Mouse (Mus musculus): ENCODE measurements around the gene Tmem161a. TPM values are rescaled to one million over a fixed set of nuclear protein-coding genes. Genes with fewer than 3 reads are reported as not detected.

Gene Tmem161a
- 39.6 TPM for polyA plus RNA-seq (2017; shearing (Covaris generic))

DNA sequence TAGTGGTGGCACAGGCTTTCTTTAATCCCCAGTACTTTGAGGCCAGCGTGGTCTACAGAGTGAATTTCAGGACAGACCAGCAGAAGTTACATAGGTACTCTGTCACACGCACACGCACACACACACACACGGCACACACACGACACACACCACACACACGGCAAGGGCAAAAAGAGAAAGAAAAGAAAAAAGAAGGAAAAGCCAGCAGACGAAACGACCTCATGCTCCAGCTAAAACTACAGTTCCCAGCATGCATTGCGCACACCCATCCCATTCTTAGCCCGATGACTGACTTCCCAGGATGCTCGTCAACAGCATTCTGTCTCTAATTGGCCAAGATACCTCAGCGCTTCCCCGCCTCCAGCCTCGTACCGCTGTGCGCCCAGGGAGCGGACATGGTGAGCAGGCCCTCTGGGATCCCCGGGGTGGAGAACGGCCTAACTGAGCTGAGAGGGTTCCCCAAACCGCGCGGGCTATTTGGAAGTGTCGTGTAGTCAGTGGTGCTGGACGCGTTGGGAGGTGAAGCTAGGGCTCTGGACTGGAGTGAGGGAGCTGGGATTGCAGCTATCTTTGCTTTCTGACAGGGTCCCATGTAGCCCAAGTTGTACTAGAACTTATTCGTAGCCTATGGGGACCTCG, at the start of gene Tmem161a:
Gene Tmem161a, plus strand, starts transcription at position 314 of the 639 bp plus-strand sequence.

DNA sequence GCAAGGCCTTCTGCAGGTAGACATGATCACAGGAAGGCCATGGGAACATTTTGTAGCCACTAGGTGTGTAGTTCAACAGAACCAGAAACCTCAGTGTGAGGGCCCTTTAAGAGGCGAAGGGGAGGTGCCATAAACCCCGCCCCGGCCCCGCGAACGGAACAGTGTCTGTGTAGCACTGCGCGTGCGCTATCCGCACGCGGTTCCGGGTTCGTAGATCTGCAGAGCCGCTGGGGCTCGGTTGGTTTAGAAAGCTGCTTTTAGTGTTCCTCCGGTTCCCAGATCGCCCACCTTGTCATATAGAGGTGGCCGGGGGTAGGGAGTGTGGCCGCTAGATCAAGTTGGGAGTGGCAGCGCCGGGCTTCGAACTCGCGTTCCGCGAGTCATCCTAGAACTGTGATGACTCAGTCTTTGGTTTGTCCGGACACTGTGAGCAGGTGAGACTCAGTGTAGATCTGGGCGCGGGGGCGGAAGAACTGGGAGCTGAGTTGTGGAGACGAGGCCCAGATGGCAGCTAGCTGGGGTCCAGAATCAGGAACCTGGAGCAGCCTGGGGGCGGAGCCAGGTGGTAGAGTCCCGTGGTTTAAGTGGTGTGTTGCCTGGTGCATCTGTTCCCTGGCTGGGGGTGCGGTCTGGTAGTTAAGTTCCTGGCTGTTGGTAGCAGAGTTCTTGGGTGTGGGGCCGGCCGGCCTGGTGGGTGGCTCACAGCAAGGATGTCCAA, 40.8 kb upstream of the Tmem161a start, which contains the start of gene Nr2c2ap:
Gene Nr2c2ap, plus strand, starts transcription at position 168 of the 718 bp plus-strand sequence.

DNA sequence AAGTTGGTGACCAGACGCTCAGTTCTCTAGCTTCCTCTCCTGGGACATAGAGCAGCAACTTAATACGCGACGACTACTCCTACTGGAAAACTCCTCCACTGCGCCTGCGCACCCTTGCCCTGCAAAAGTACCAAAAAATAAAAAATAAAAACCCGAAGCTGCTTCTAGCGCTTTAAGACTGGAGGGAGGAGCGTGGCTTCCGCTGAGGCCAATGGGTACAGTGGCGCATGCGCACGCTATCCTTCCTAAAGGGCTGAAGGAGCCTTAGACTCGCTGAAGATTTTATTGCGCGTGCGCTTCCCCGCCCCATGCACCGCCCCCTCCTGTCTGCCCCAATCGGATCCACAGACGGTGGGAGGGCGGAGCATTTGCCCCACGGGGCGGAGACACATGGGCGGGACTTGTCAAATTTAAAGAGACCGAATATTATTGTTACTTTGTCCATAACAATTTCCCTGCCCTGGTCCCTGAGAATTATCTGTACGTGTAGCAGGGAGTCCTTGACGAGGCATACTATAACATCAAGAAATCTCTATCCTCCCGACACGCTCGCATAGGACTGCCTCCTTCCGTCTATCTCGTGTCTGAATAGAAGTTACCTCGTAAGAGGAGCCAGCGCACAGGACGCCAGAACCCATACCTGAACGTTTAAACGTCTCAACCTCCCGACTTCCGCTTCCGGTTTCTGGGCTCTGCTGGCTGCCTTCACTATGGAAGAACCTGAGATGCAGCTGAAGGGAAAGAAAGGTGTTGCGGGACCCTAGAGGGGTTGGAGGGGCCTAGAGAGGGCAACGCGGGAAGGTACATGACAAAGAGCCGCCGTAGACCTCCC, 32.9 kb upstream of the Tmem161a start, which contains the start of the genes Rfxank, Borcs8 and Mef2b:
Gene Rfxank, minus strand, starts transcription at position 129 of the 832 bp plus-strand sequence.
Gene Borcs8, plus strand, starts transcription at position 474 of the 832 bp plus-strand sequence.
Gene Mef2b, plus strand, starts transcription at position 686 of the 832 bp plus-strand sequence.

DNA sequence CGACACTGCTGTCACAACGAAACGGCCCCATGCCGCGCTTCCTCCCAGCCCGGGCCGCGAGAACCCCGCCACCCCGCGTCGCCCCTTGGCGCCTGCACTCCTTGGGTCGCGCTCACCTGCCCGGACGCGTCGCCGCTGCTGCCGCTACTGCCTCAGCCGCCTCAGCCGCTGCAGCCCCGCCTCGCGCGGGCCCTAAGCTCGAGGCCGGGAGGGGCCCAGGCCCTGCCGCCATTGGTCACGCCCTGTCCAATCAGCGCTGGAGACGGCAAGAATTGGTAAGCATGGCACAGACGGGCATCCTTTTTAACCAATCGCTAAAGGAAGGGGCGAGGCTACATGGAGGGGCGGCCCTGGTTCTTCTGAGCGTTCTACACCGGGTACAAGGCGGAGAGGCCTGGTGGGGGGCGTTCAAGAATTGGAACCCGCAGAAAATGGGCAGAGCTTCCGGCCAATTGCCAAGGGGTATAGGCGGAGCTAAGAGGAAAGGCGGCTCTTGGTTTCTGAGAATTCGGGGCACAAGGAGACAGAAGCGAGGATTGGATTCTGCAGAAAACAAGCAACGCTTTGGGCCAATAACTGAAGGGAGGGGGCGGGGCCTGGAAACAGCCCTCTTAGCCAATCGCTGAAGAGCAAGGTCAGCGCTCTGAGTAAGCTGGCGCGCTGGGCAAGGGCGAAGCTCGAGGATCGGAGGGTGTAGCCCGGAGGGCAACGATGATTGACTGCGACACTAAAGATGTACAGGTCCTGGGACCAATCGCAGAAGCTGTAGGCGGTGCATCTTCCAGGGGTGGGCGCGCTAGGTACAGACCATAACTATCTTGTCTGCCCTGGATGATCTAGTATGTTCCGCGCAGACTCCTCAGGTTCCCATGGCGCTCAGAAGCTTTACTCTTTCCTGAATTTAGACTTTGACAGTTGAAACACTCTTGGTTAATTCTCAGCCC, 40.2 kb downstream of the Tmem161a start, which contains the start of gene Slc25a42:
Gene Slc25a42, minus strand, starts transcription at position 194 of the 944 bp plus-strand sequence.

Other genes starting within 250 kb of the Tmem161a start
- gene Gatad2a, start 176.0 kb upstream of the Tmem161a start, polyA plus RNA-seq (2017; shearing (Covaris generic)) = 124 TPM
- 106 TPM for gene Mau2, start 129.6 kb upstream of the Tmem161a start, polyA plus RNA-seq (2017; shearing (Covaris generic))
- 44.5 TPM for gene Sugp1, start 129.5 kb upstream of the Tmem161a start, polyA plus RNA-seq (2017; shearing (Covaris generic))
- gene Tm6sf2, start 99.4 kb upstream of the Tmem161a start, polyA plus RNA-seq (2017; shearing (Covaris generic)) = not detected
- not detected for gene Hapln4, start 88.9 kb upstream of the Tmem161a start, polyA plus RNA-seq (2017; shearing (Covaris generic))
- not detected for gene Ncan, start 51.5 kb upstream of the Tmem161a start, polyA plus RNA-seq (2017; shearing (Covaris generic))
- 36.9 TPM for gene Nr2c2ap, start 41.0 kb upstream of the Tmem161a start, polyA plus RNA-seq (2017; shearing (Covaris generic))
- 19.6 TPM for gene Rfxank, start 33.2 kb upstream of the Tmem161a start, polyA plus RNA-seq (2017; shearing (Covaris generic))
- 38.5 TPM for gene Borcs8, start 32.9 kb upstream of the Tmem161a start, polyA plus RNA-seq (2017; shearing (Covaris generic))
- gene Mef2b, start 32.6 kb upstream of the Tmem161a start, polyA plus RNA-seq (2017; shearing (Covaris generic)) = 1.3 TPM
- 8.4 TPM for gene Slc25a42, start 39.9 kb downstream of the Tmem161a start, polyA plus RNA-seq (2017; shearing (Covaris generic))
- gene Sugp2, start 61.9 kb downstream of the Tmem161a start, polyA plus RNA-seq (2017; shearing (Covaris generic)) = 27.2 TPM
- gene Armc6, start 62.1 kb downstream of the Tmem161a start, polyA plus RNA-seq (2017; shearing (Covaris generic)) = 7.6 TPM
- 0.54 TPM for gene Homer3, start 110.5 kb downstream of the Tmem161a start, polyA plus RNA-seq (2017; shearing (Covaris generic))
- gene Ddx49, start 130.1 kb downstream of the Tmem161a start, polyA plus RNA-seq (2017; shearing (Covaris generic)) = 46.0 TPM
- 214 TPM for gene Cope, start 130.2 kb downstream of the Tmem161a start, polyA plus RNA-seq (2017; shearing (Covaris generic))
- gene Cers1, start 143.4 kb downstream of the Tmem161a start, polyA plus RNA-seq (2017; shearing (Covaris generic)) = not detected
- 0.46 TPM for gene Gdf1, start 157.5 kb downstream of the Tmem161a start, polyA plus RNA-seq (2017; shearing (Covaris generic))
- 66.6 TPM for gene Upf1, start 180.9 kb downstream of the Tmem161a start, polyA plus RNA-seq (2017; shearing (Covaris generic))
- 1.2 TPM for gene Comp, start 201.2 kb downstream of the Tmem161a start, polyA plus RNA-seq (2017; shearing (Covaris generic))

All from effector memory CD4-positive, alpha-beta T cell, adult 5 months (primary cell).